Mouse (Mus musculus) ES-E14 (cell line): Measurements from ENCODE around the gene Irak2.

Experiments
- CHD2 ChIP-seq: IDR thresholded peaks from 2 replicates; pipeline ENCODE4 v1.6.1; 2014; ENCODE audit warnings: mild to moderate bottlenecking, low read depth, low read length, inconsistent platforms
- HCFC1 ChIP-seq: IDR thresholded peaks from 2 replicates; pipeline ENCODE4 v1.6.1; 2012; ENCODE audit warnings: low read length, inconsistent platforms, borderline replicate concordance; ENCODE audit not compliant: insufficient read depth
- MAFK ChIP-seq: IDR thresholded peaks from 2 replicates; pipeline ENCODE4 v1.6.1; 2014; ENCODE audit warnings: mild to moderate bottlenecking, low read depth, low read length, inconsistent platforms; ENCODE audit not compliant: insufficient read depth
- ZC3H11A ChIP-seq: IDR thresholded peaks from 2 replicates; pipeline ENCODE4 v1.6.1; 2012; ENCODE audit warnings: low read depth, mild to moderate bottlenecking, inconsistent platforms, low read length, borderline replicate concordance

GRCm38 (mm10) chr6:113690400-113691083 is 52.3 kb downstream of the Irak2 start:
- TF ChIP-seq CHD2 (no peak), MAFK (no peak), HCFC1 (0 out of 2 replicates have a peak, but pooled peaks have one; percentile 17), ZC3H11A (no peak)
